Mouse (Mus musculus) erythroblast, adult 5-6 weeks (primary cell): ENCODE results near the gene 5830411N06Rik. TPM values are rescaled to one million over a fixed set of nuclear protein-coding genes. Genes with fewer than 3 reads are reported as not detected.

Experiments
- ATAC-seq: replicated peaks from 2 replicates; pipeline ENCODE4 v1.8.0; 2016; ENCODE audit warnings: moderate number of reproducible peaks, mild to moderate bottlenecking, moderate TSS enrichment, inconsistent platforms; ENCODE audit not compliant: poor library complexity, low FRiP score, severe bottlenecking
- total RNA-seq, 2 experiments: library from RNA; stranded (forward) in 1 of 2; stranded (reverse) in 1 of 2; fragments of 150-400 nt in 1 of 2; fragments of 200-764, 138-1000 nt in 1 of 2; gene quantifications; 2 replicates each; pipeline versions ENCODE4 v1.2.3 to v1.2.4; 2015 to 2017; ENCODE audit warnings: low replicate concordance in 2 of 2

Gene 5830411N06Rik
- total RNA-seq (2015; ENCODE audit: low replicate concordance) (not detected in 2 replicates), total RNA-seq (2017; ENCODE audit: low replicate concordance) (0.42 TPM in 1 of 2 replicates, not detected in the other)

DNA sequence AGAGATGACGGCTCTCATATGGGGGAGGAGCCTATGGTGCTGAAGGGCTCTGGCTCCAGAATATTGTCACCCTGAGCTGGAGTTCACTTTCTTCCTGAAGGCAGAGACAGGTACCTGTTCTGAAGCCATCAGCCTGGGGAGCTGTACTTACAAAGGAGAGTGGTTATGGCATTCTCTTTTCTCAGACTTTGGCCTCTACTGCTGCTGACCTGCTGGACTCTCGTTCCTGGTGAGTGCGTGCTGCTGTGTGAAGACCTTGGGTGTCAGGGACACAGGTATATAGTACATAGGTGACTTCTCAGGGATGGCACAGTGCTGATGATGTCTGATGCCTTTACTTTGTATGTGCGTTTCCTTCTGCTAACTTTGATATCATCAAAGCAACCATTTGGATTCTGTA, at the start of gene 5830411N06Rik:
5830411N06Rik (plus strand) TSS at position 69 of the 400 bp plus-strand sequence.
- ATAC-seq = no peak

GRCm38 (mm10) chr7:140201090-140201489, 46.0 kb upstream of the 5830411N06Rik start:
- no peak for ATAC-seq

GRCm38 (mm10) chr7:140205864-140206263, 41.2 kb upstream of the 5830411N06Rik start, which contains the start of gene Olfr524:
Olfr524 (minus strand) TSS chr7:140205964.
- no peak for ATAC-seq

- ATAC-seq = no peak
Observed at GRCm38 (mm10) chr7:140206904-140207303, 40.2 kb upstream of the 5830411N06Rik start.

DNA sequence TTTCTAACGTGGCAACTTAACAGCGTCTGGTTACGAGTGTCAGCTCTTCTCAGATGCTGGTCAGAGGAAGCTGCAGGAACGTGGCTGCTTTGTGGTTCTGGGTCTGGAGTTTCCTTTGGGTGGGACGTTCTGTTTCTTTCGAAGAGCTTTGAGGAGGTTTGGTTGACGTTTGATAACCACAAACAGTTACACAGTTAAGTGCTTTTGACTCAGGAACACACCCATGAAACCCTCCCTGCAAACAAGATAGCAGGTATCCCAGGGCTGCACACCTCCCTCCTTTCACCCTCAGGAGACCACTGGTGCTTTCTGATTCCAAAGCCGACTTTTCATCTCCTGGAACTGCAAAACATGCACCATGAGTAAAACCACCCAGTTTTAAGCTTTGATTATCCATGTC, 38.9 kb upstream of the 5830411N06Rik start:
- no peak for ATAC-seq

DNA sequence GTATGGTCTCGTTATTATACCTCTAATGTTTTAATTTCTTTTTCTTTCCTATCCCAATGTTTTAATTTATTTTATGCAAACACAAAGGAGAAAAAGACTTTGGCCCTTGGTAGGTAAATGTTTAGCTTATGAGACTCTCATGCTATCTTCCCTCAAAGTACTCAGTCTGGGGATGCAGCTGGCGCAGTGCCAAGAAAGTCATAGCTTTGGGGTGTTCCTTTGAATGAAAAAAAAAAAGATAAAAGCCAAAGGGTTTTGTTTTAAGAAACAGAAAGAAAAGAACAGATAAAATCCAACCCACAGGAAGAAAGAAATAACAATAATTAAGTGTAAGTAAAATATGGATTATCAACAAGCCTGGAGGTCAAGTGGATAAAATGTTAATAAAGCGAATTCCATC, 38.4 kb upstream of the 5830411N06Rik start:
- no peak for ATAC-seq

- no peak for ATAC-seq
Observed at GRCm38 (mm10) chr7:140213841-140214240, 33.2 kb upstream of the 5830411N06Rik start.

- ATAC-seq = no peak
Observed at GRCm38 (mm10) chr7:140217967-140218366, 29.1 kb upstream of the 5830411N06Rik start, which contains the start of gene Cd163l1. Cd163l1 (plus strand) TSS chr7:140218267.

DNA sequence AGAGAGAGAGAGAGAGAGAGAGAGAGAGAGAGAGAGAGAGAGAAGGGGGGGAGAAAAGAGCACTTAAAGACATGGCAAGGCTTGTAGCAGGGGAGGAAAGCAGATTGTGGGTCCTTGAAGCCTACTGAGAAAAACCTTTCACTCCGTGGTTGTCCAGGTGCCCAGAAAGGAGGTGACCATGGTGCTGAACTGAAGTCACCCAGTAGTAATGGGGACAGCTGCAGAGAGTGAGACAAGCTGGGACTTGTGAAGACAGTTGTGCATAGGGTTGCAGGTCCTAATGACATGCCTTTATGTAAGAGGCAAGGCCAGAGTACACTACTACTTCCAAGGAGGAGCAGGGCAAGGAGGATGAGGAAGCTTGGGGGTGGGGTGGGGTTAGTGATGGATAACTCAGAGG, 27.8 kb upstream of the 5830411N06Rik start:
- no peak for ATAC-seq

DNA sequence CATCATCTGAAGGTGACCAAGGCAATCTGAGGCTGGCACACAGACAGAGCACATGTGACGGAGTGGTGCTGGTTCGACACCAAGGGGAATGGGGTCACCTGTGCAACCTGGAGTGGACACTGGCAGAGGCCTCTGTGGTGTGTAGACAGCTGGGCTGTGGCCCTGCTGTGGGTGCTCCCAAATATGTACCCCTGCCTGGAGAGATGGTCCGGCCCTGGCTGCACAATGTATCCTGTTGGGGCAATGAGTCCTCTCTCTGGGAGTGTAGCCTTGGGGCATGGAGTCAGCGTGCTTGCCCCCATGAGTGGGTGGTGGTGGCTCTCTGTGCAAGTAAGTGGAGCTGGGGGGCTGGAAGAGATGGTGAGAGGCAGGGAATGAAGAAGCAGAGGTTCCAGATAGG, 26.7 kb upstream of the 5830411N06Rik start:
- ATAC-seq = no peak

GRCm38 (mm10) chr7:140224209-140224608, 22.9 kb upstream of the 5830411N06Rik start:
- ATAC-seq = no peak

GRCm38 (mm10) chr7:140228476-140228875, 18.6 kb upstream of the 5830411N06Rik start:
- ATAC-seq = no peak

GRCm38 (mm10) chr7:140231026-140231425, 16.1 kb upstream of the 5830411N06Rik start:
- ATAC-seq = no peak

DNA sequence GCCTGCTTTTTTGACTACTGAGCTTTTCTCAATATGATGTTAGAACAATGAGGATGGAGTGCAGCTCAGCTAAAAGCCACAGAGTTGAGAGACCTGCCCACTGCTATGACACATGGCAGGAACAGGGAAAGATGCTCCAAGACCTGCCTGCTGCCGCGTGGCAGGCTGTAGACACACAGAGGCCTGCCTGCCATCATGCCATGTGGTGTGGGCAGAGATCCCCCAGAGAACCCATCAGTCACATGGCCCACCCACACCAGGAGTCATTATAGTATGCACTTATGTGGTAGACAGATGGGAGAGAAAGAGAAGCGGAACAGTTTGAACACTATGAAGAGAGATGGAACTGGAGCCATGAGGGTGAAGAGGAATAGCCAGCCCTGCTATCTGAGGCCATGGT, 13.4 kb upstream of the 5830411N06Rik start:
- ATAC-seq = no peak

DNA sequence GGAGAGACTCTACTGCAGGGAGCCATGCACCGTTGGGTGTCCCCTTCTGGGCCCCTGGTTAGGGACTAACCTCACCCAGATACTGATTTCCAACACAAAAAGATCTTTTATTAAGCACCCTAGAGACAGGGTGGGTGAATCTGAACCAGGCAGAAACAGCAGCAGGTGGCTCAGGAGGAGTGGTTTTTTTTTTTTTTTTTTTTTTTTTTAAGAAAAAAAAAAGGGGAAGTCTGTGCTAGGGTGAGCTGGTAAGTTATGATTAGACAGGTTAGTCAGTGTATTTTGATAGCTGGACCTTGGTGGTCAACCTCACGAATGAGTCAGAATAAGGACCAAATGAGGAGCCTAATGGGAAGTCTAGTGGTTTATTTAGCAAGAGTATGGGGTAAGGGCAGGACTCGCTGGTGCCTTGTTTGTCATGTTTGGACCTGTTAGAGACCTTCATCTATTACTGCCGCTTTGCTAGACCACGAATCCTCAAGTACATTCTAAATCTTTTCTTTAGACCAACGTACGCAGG, 6.8 kb downstream of the 5830411N06Rik start:
- no peak for ATAC-seq

DNA sequence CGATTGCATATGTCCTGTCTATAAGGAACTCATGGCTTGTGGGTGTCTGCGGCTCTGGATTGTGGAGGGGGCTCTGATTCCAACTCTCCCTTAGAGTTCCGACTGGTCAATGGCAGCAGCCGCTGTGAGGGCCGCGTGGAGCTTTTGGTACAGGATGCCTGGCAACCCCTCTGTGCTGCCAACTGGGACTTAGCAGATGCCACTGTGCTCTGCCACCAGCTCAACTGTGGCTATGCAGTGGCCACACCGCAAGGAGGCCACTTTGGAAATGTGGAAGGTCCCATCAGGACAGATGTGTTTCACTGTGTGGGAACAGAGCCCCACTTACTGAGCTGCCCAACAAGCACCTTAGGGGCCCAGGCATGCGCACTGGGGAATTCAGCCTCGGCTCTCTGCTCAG, 48.7 kb downstream of the 5830411N06Rik start:
- no peak for ATAC-seq

DNA sequence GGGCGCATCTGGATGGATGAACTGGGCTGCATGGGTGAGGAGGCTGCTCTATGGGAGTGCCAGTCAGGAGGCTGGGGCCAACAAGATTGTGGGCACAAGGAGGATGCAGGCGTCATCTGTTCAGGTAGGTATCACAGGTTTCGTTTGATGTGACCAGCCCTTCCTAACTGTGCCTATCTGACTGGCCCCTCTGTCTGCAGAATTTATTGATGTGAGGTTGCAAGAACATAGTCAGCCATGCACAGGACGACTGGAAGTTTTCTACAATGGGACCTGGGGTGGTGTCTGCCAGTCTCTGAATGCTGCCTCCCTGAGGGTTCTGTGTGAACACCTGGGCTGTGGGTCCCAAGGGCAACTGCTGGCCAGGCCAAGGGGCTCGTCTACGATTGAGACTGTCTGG, 49.8 kb downstream of the 5830411N06Rik start:
- ATAC-seq = no peak

GRCm38 (mm10) chr7:140299416-140299815, 52.3 kb downstream of the 5830411N06Rik start:
- no peak for ATAC-seq

- no peak for ATAC-seq
Observed at GRCm38 (mm10) chr7:140319861-140320385, 72.8 kb downstream of the 5830411N06Rik start.

GRCm38 (mm10) chr7:140320558-140320957, 73.5 kb downstream of the 5830411N06Rik start, which contains the start of gene Olfr525:
Olfr525 (plus strand) TSS chr7:140320858.
- ATAC-seq = no peak

DNA sequence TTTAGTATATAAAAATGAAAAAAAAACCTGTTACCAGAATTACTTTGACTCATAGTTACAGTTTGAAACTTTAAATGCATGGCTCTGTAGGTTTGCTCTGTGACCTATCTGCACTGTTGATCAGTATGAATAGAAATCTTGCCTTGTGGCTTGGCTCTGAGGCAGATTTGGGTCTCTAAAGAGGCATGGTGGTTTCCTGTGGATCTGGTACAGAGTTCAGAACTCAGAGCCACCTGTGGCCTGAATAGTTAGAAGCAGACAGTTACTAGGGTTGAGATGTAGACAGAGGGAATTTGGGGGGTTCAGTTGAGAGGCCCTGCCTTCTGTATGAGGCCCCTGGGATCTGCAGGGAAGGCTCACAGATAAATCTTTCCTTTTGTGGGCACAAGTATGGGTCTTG, 74.1 kb downstream of the 5830411N06Rik start:
- no peak for ATAC-seq
